Mouse (Mus musculus): ENCODE measurements around the gene Gm11084. TPM values are rescaled to one million over a fixed set of nuclear protein-coding genes. Genes with fewer than 3 reads are reported as not detected.

Gm11084 gene
- polyA plus RNA-seq, 1 experiment from 2014 or later, result not detected

- 70% methylated on average over 1 of the region's 1 CpGs for WGBS
- H3K4me1 ChIP-seq, result peaks cover 34% of the 10 kb centered on the region
- H3K4me2 ChIP-seq (replicated peaks), result peak overlapping the region; percentile 63
- H3K4me3 ChIP-seq, result peak overlapping the region; percentile 34
- H3K27ac ChIP-seq, result no peak overlapping the region
- H3K9me3 ChIP-seq, result no peaks in the 10 kb centered on the region
- no peak for ATAC-seq (ENCODE audit: low FRiP score, low read depth)
- H3K27me3 ChIP-seq, result no peaks in the 10 kb centered on the region
- H3K36me3 ChIP-seq, result peaks cover 7% of the 10 kb centered on the region; the same call in 1 of the 2 replicates
- H3K9ac ChIP-seq, result peak overlapping the region; percentile 50; the same call in 1 of the 2 replicates
These were observed 9.2 kb downstream of the Gm11084 start for GRCm38 (mm10) chr2:72977272-72977671.

GRCm38 (mm10) chr2:72976036-72976435, 10.5 kb downstream of the Gm11084 start:
- Histone ChIP-seq H3K36me3 (peaks cover 11% of the 10 kb centered on the region), H3K27me3 (no peaks in the 10 kb centered on the region), H3K4me3 (no peak overlapping the region), H3K4me2 (replicated peaks) (peak overlapping the region; percentile 41), H3K9me3 (no peaks in the 10 kb centered on the region), H3K27ac (no peak overlapping the region), H3K4me1 (peaks cover 27% of the 10 kb centered on the region), H3K9ac (no peak overlapping the region)
- no peak for ATAC-seq (ENCODE audit: low FRiP score, low read depth)

DNA sequence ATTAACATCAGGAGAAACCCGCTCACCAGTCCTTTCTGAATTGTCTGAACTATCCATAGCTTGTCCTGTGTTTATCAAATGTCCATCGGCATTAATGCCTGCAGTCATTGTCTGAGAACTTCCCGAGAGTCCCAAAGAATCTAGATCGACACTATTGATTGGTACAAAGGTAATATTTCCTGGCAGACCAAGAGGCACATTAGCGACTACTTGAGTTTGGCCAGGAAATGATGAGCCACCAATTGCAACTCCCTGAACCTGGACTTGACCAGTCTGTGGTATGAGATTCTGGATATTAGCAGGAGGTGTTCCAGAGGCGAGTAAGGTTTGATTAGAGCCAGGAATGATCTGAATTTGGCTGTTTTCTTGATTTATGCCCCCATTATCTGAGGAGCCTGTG, 15.7 kb downstream of the Gm11084 start:
- Histone ChIP-seq H3K27ac (no peak overlapping the region), H3K27me3 (no peaks in the 10 kb centered on the region), H3K4me1 (peaks cover 13% of the 10 kb centered on the region), H3K4me3 (no peak overlapping the region), H3K4me2 (replicated peaks) (no peak overlapping the region), H3K36me3 (peaks cover 35% of the 10 kb centered on the region), H3K9me3 (no peaks in the 10 kb centered on the region), H3K9ac (no peak overlapping the region)
- WGBS, result 89% methylated on average over 6 of the region's 6 CpGs
- ATAC-seq (ENCODE audit: low FRiP score, low read depth), result no peak

DNA sequence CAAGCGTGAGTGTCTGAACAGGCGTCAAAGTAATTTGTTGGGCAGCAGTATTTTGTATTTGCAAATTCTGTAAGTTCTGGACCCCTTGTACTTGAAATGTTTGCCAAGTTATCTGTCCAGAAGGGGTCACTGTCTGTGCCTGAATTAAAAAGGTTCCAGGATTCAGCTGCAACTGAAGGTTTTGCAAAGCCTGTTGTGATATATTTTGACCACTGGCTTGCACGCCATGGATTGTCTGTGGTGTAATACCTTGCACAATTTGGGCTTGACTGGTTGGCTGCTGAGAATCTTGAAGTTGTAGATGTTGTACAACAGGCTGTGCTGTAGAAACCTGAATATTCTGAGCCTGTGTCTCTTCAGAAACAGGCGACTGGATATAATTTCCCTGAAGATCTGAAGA, 16.2 kb downstream of the Gm11084 start:
- Histone ChIP-seq H3K36me3 (peaks cover 32% of the 10 kb centered on the region), H3K9ac (no peak overlapping the region), H3K9me3 (no peaks in the 10 kb centered on the region), H3K27ac (no peak overlapping the region), H3K4me3 (no peak overlapping the region), H3K27me3 (no peaks in the 10 kb centered on the region), H3K4me2 (replicated peaks) (no peak overlapping the region), H3K4me1 (peaks cover 10% of the 10 kb centered on the region)
- no peak for ATAC-seq (ENCODE audit: low FRiP score, low read depth)
- 92% methylated on average over 4 of the region's 4 CpGs for WGBS

GRCm38 (mm10) chr2:72968536-72968935, 18.0 kb downstream of the Gm11084 start:
- Histone ChIP-seq H3K4me3 (no peak overlapping the region), H3K27ac (no peak overlapping the region), H3K4me2 (replicated peaks) (no peak overlapping the region), H3K36me3 (peaks cover 33% of the 10 kb centered on the region), H3K9ac (no peak overlapping the region), H3K9me3 (no peaks in the 10 kb centered on the region), H3K27me3 (no peaks in the 10 kb centered on the region), H3K4me1 (peaks cover 4% of the 10 kb centered on the region)
- 96% methylated on average over 1 of the region's 1 CpGs for WGBS
- no peak for ATAC-seq (ENCODE audit: low FRiP score, low read depth)

- Histone ChIP-seq H3K9me3 (no peaks in the 10 kb centered on the region), H3K27ac (no peak overlapping the region), H3K4me2 (replicated peaks) (no peak overlapping the region), H3K4me3 (no peak overlapping the region), H3K4me1 (0 out of 2 replicates have a peak, but pooled peaks cover 2% of the 10 kb centered on the region), H3K9ac (no peak overlapping the region), H3K36me3 (peaks cover 42% of the 10 kb centered on the region), H3K27me3 (no peaks in the 10 kb centered on the region)
- 87% methylated on average over 2 of the region's 2 CpGs for WGBS
- ATAC-seq (ENCODE audit: low FRiP score, low read depth), result no peak
These were observed 21.1 kb downstream of the Gm11084 start for GRCm38 (mm10) chr2:72965450-72965849.

- Histone ChIP-seq H3K27me3 (no peaks in the 10 kb centered on the region), H3K9me3 (no peaks in the 10 kb centered on the region; the same call in 1 of the 2 replicates), H3K36me3 (peaks cover 65% of the 10 kb centered on the region), H3K9ac (no peak overlapping the region), H3K27ac (no peak overlapping the region), H3K4me1 (no peaks in the 10 kb centered on the region), H3K4me3 (no peak overlapping the region), H3K4me2 (replicated peaks) (no peak overlapping the region)
- no peak for ATAC-seq (ENCODE audit: low FRiP score, low read depth)
- 97% methylated on average over 3 of the region's 3 CpGs for WGBS
These were observed 30.1 kb downstream of the Gm11084 start for GRCm38 (mm10) chr2:72956415-72956814.

DNA sequence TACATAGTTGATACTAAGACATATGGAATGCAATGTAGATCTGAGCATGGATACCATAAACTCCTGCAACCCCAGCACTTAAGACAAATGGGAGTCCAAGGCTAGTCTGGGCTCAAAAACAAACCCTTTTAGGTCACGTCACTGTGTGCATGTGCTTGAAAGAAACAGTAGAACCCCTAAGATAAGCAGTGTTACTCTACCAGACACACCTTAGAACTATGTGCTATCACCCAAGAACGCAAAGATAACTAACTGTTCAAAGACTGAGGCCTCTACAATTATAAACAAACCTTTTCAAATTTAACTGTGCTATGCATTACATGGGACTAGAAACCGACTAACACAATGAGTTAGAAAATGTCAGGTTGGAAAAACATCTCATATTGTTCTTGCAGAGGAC, 33.5 kb downstream of the Gm11084 start:
- Histone ChIP-seq H3K4me3 (no peak overlapping the region), H3K27ac (no peak overlapping the region), H3K9me3 (no peaks in the 10 kb centered on the region; the same call in 1 of the 2 replicates), H3K9ac (no peak overlapping the region), H3K4me2 (replicated peaks) (no peak overlapping the region), H3K27me3 (no peaks in the 10 kb centered on the region), H3K4me1 (no peaks in the 10 kb centered on the region), H3K36me3 (peaks cover 62% of the 10 kb centered on the region)
- 92% methylated on average over 3 of the region's 3 CpGs for WGBS
- ATAC-seq (ENCODE audit: low FRiP score, low read depth), result no peak

GRCm38 (mm10) chr2:72935937-72936336, 50.6 kb downstream of the Gm11084 start:
- no peaks in the 10 kb centered on the region for H3K27me3 ChIP-seq
- peaks cover 30% of the 10 kb centered on the region for H3K36me3 ChIP-seq
- H3K27ac ChIP-seq, result no peak overlapping the region
- H3K4me1 ChIP-seq, result peaks cover 19% of the 10 kb centered on the region
- H3K4me2 ChIP-seq (replicated peaks), result no peak overlapping the region
- no peaks in the 10 kb centered on the region for H3K9me3 ChIP-seq
- H3K4me3 ChIP-seq, result no peak overlapping the region
- no peak overlapping the region for H3K9ac ChIP-seq
- WGBS, result 8% methylated on average over 1 of the region's 1 CpGs
- ATAC-seq (ENCODE audit: low FRiP score, low read depth), result no peak

- H3K36me3 ChIP-seq, result 0 out of 2 replicates have a peak, but pooled peaks cover 13% of the 10 kb centered on the region
- H3K27ac ChIP-seq, result peak overlapping the region; percentile 65; the same call in 1 of the 2 replicates
- ATAC-seq (ENCODE audit: low FRiP score, low read depth), result peak; percentile 89
- no peak overlapping the region for H3K9ac ChIP-seq
- no peak overlapping the region for H3K4me3 ChIP-seq
- H3K4me1 ChIP-seq, result peaks cover 19% of the 10 kb centered on the region
- H3K9me3 ChIP-seq, result no peaks in the 10 kb centered on the region
- H3K4me2 ChIP-seq (replicated peaks), result no peak overlapping the region
- no peaks in the 10 kb centered on the region for H3K27me3 ChIP-seq
These were observed 54.3 kb downstream of the Gm11084 start for GRCm38 (mm10) chr2:72932186-72932585.

GRCm38 (mm10) chr2:72924981-72925380, 61.5 kb downstream of the Gm11084 start:
- Histone ChIP-seq H3K4me3 (no peak overlapping the region), H3K27me3 (no peaks in the 10 kb centered on the region), H3K27ac (no peak overlapping the region), H3K9me3 (0 out of 2 replicates have a peak, but pooled peaks cover 3% of the 10 kb centered on the region), H3K4me2 (replicated peaks) (no peak overlapping the region), H3K9ac (no peak overlapping the region), H3K36me3 (no peaks in the 10 kb centered on the region), H3K4me1 (no peaks in the 10 kb centered on the region)
- ATAC-seq (ENCODE audit: low FRiP score, low read depth), result no peak
- 92% methylated on average over 10 of the region's 10 CpGs for WGBS
